ENCODE assay signal across 11 mouse cellular contexts in the genomic region with DNA sequence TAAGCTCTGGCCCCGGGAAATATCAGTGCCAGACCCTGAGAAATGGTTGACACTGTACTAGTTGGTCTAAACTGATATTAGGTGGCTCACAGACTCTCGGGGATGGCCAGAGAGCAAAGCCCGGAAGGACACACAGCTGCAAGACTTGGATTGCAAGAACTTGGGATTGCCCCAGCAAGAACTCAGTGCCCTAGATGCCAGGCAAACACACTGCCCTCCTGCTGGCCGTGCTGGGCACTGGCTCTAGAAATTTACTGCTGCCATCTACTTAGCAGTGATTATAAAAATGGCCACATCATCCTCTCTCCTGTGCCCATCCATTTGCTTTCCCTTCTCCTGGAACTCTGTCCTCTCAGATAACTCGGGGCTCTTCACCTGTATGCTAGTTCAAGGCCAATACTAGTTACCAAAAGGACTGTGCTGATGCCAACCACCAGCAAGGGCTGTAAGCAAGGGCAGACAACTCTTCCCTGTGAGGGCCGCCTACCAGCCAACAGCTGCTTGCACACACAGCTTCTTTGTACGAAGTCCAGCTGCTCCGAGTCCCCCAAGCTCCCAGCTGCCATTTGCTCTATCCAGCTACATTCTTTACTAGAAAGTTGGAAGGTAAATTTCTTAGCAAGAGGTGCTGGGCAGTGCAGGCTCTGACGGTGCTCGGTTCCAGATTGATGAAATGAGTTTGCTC. TPM values are rescaled to one million over a fixed set of nuclear protein-coding genes. Genes with fewer than 3 reads are reported as not detected.
A peak's percentile ranks its signal among the peaks of the same experiment; 100 is the strongest.
DNase-seq lines count a peak whose midpoint lies in the region; ATAC-seq and TF ChIP-seq lines count a peak whose summit lies in the region.
"Had no signal": no experiment of that assay in that cellular context is flagged by ENCODE, and none has a peak within 500 bp of the region (broad histone marks: within the 10 kb centered on the region; RNA-seq: fewer than 3 reads in every experiment).

No protein-coding gene starts in this region.

- no peak for TF ChIP-seq EP300 in stomach, postnatal 0 days (optimal IDR thresholded peaks at IDR 0.05)

- no peak for ATAC-seq in hindbrain, embryonic 14.5 days (ENCODE audit: low FRiP score)
- no peak for ATAC-seq in hindbrain, embryonic 11.5 days (ENCODE audit: low FRiP score)
- ATAC-seq in hindbrain, postnatal 0 days = no peak
- no peak for ATAC-seq in stomach, postnatal 0 days (ENCODE audit: low FRiP score, low TSS enrichment)

- H3K27ac ChIP-seq in hindbrain, embryonic 14.5 days = peak overlapping the region; percentile 14; the same call in 1 of the 2 replicates
- H3K27ac ChIP-seq in hindbrain, embryonic 11.5 days (ENCODE audit: low read depth, low read length) = no peak overlapping the region
- H3K27ac ChIP-seq in hindbrain, postnatal 0 days = 0 out of 2 replicates have a peak overlapping the region, but pooled peaks have one; percentile 16
- no peak overlapping the region for H3K27ac ChIP-seq in stomach, postnatal 0 days (replicated peaks)
- H3K27ac ChIP-seq: macrophage had no signal

- H3K4me3 ChIP-seq in hindbrain, embryonic 14.5 days (replicated peaks; ENCODE audit: low read length) = no peak overlapping the region
- no peak overlapping the region for H3K4me3 ChIP-seq in hindbrain, embryonic 11.5 days (ENCODE audit: low read depth, low read length)
- no peak overlapping the region for H3K4me3 ChIP-seq in hindbrain, postnatal 0 days (ENCODE audit: low read length)
- no peak overlapping the region for H3K4me3 ChIP-seq in stomach, postnatal 0 days (ENCODE audit: low read depth, low read length)

- H3K27me3 ChIP-seq in hindbrain, embryonic 14.5 days (ENCODE audit: control insufficient read depth, insufficient read depth, low read length) = no peaks in the 10 kb centered on the region
- no peaks in the 10 kb centered on the region for H3K27me3 ChIP-seq in hindbrain, embryonic 11.5 days (ENCODE audit: control insufficient read depth, insufficient read depth, low read length)
- H3K27me3 ChIP-seq in hindbrain, postnatal 0 days (ENCODE audit: insufficient read depth, low read length) = no peaks in the 10 kb centered on the region
- no peaks in the 10 kb centered on the region for H3K27me3 ChIP-seq in stomach, postnatal 0 days (ENCODE audit: control insufficient read depth, insufficient read depth, low read length)

- no peaks in the 10 kb centered on the region for H3K9me3 ChIP-seq in hindbrain, embryonic 14.5 days (ENCODE audit: control insufficient read depth, low read length)
- H3K9me3 ChIP-seq in hindbrain, embryonic 11.5 days (ENCODE audit: control insufficient read depth, low read length) = no peaks in the 10 kb centered on the region
- no peaks in the 10 kb centered on the region for H3K9me3 ChIP-seq in hindbrain, postnatal 0 days (ENCODE audit: low read length)
- H3K9me3 ChIP-seq in stomach, postnatal 0 days (ENCODE audit: control insufficient read depth, low read length) = no peaks in the 10 kb centered on the region

- WGBS in hindbrain, embryonic 14.5 days = 82% methylated on average over 10 of the region's 10 CpGs
- WGBS in hindbrain, embryonic 11.5 days = 73% methylated on average over 10 of the region's 10 CpGs
- WGBS in hindbrain, postnatal 0 days = 65% methylated on average over 10 of the region's 10 CpGs
- 48% methylated on average over 10 of the region's 10 CpGs for WGBS in stomach, postnatal 0 days

- DNase-seq in hindbrain, embryonic 14.5 days (ENCODE audit: low spot score) = no peak
- DNase-seq in hindbrain, embryonic 11.5 days (ENCODE audit: low spot score) = no peak
- peak; percentile 20 for DNase-seq in retina, postnatal 1 day
- no peak for DNase-seq in retina, embryonic 14.5 days (ENCODE audit: low spot score)
- no peak for DNase-seq in hindbrain, postnatal 0 days (ENCODE audit: low spot score)
- DNase-seq in stomach, postnatal 0 days (ENCODE audit: low spot score) = no peak
- DNase-seq in adrenal gland, adult 8-10 months = no peak
- DNase-seq in heart, adult 9 months (ENCODE audit: low spot score in 2 of 2) = no peak
- DNase-seq: heart, postnatal 4 days; thymus, postnatal 25 days had no signal

- peak; percentile 24; the same call in 1 of the 2 replicates for TF ChIP-seq CTCF in hindbrain, postnatal 0 days (IDR thresholded peaks at IDR 0.05; ENCODE audit: low read depth)
- TF ChIP-seq CTCF in stomach, postnatal 0 days (IDR thresholded peaks at IDR 0.05; ENCODE audit: low read depth) = peak; percentile 23; the same call in 1 of the 2 replicates

- H3K36me3 ChIP-seq in hindbrain, embryonic 14.5 days (replicated peaks; ENCODE audit: control insufficient read depth, insufficient read depth) = no peaks in the 10 kb centered on the region
- H3K36me3 ChIP-seq in hindbrain, embryonic 11.5 days (ENCODE audit: control insufficient read depth, insufficient read depth, low read length) = no peaks in the 10 kb centered on the region
- H3K36me3 ChIP-seq in hindbrain, postnatal 0 days (ENCODE audit: insufficient read depth, low read length) = no peaks in the 10 kb centered on the region
- H3K36me3 ChIP-seq in stomach, postnatal 0 days (ENCODE audit: control insufficient read depth, insufficient read depth, low read length) = no peaks in the 10 kb centered on the region

- no peak overlapping the region for H3K4me2 ChIP-seq in hindbrain, embryonic 14.5 days (replicated peaks)
- H3K4me2 ChIP-seq in hindbrain, embryonic 11.5 days (replicated peaks; ENCODE audit: low read depth, low read length) = no peak overlapping the region
- no peak overlapping the region for H3K4me2 ChIP-seq in hindbrain, postnatal 0 days (ENCODE audit: low read depth, low read length)
- no peak overlapping the region; the same call in 1 of the 2 replicates for H3K4me2 ChIP-seq in stomach, postnatal 0 days (replicated peaks; ENCODE audit: low read depth)

- no peaks in the 10 kb centered on the region for H3K4me1 ChIP-seq in hindbrain, embryonic 14.5 days (replicated peaks; ENCODE audit: control insufficient read depth, insufficient read depth, low read length)
- H3K4me1 ChIP-seq in hindbrain, embryonic 11.5 days (replicated peaks; ENCODE audit: control insufficient read depth, insufficient read depth, low read length) = no peaks in the 10 kb centered on the region
- H3K4me1 ChIP-seq in hindbrain, postnatal 0 days (ENCODE audit: insufficient read depth, low read length) = no peaks in the 10 kb centered on the region
- no peaks in the 10 kb centered on the region for H3K4me1 ChIP-seq in stomach, postnatal 0 days (replicated peaks; ENCODE audit: control insufficient read depth, insufficient read depth)

- H3K9ac ChIP-seq in hindbrain, embryonic 14.5 days = no peak overlapping the region
- no peak overlapping the region for H3K9ac ChIP-seq in hindbrain, embryonic 11.5 days (ENCODE audit: low read depth, low read length)
- H3K9ac ChIP-seq in hindbrain, postnatal 0 days (replicated peaks; ENCODE audit: low read length) = no peak overlapping the region
- no peak overlapping the region for H3K9ac ChIP-seq in stomach, postnatal 0 days (ENCODE audit: low read length)

RNA-seq across cellular contexts. Expression of a gene that starts 39.2 kb away (rescaled TPM):
- 85.2 and 86.1 TPM in 2 replicates for polyA plus RNA-seq in hindbrain, embryonic 14.5 days (2014; fragmentation: Nextera tagmentation; extraction: Ambion mirVana)
- 60.6 and 70.0 TPM in 2 replicates for polyA plus RNA-seq in hindbrain, embryonic 11.5 days (2014; fragmentation: Nextera tagmentation; extraction: Ambion mirVana)
- 35.5 and 43.2 TPM in 2 replicates for total RNA-seq in hindbrain, postnatal 0 days (2014; rRNA removed)
- polyA plus RNA-seq in hindbrain, postnatal 0 days (2015; fragmentation: Nextera tagmentation; extraction: Ambion mirVana) = 72.9 and 73.9 TPM in 2 replicates
- polyA plus RNA-seq in stomach, postnatal 0 days (2015; fragmentation: Nextera tagmentation; extraction: Ambion mirVana) = 25.5 and 30.1 TPM in 2 replicates
- 10 to 100 TPM; 28.9 to 47.3 (median 35.4) TPM for total RNA-seq in adrenal gland, adult 8-10 months (2022)

Comparison
In these comparisons a context has a peak if more than half of its experiments do, and no peak if none do; other contexts are left out.
1. H3K27ac ChIP-seq: peak in hindbrain, embryonic 14.5 days (single experiment) and hindbrain, postnatal 0 days (single experiment); none in hindbrain, embryonic 11.5 days (single experiment) and stomach, postnatal 0 days (single experiment).